9 mouse cellular contexts compared by ENCODE assay signal in genomic region chr13:44209036-44209435, GRCm38 (mm10).
A peak's percentile ranks its signal among the peaks of the same experiment; 100 is the strongest.
DNase-seq lines count a peak whose midpoint lies in the region; ATAC-seq and TF ChIP-seq lines count a peak whose summit lies in the region.
"Had no signal": no experiment of that assay in that cellular context is flagged by ENCODE, and none has a peak within 500 bp of the region (broad histone marks: within the 10 kb centered on the region; RNA-seq: fewer than 3 reads in every experiment).

No protein-coding gene starts in this region.

- peak overlapping the region; percentile 28; the same call in 1 of the 2 replicates for H3K4me2 ChIP-seq in heart, embryonic 16.5 days (ENCODE audit: low read depth, low read length)

- no peak for DNase-seq in heart, adult 2 months
- DNase-seq in heart, postnatal 4 days, result no peak
- DNase-seq in MEL (ENCODE audit: low read depth, low spot score), result no peak
- peak; percentile 52 for DNase-seq in midbrain, embryonic 10.5 days (ENCODE audit: low spot score)
- no peak for DNase-seq in retina, embryonic 14.5 days (ENCODE audit: low spot score)
- no peak for DNase-seq in layer of hippocampus, postnatal 25 days (ENCODE audit: extremely low spot score in 1 of 2, low spot score in 1 of 2)
- no peak for DNase-seq in testis, postnatal 10 days (ENCODE audit: low spot score)
- DNase-seq: adrenal gland, adult 8-10 months had no signal

- H3K4me1 ChIP-seq in heart, adult 2 months (ENCODE audit: control insufficient read depth, insufficient read depth, low read length), result no peaks in the 10 kb centered on the region
- H3K4me1 ChIP-seq in MEL (ENCODE audit: control insufficient read depth in 1 of 2, insufficient read depth in 2 of 2, low read length in 2 of 2), result peaks cover 6 to 15% of the 10 kb centered on the region in 2 experiments
- H3K4me1 ChIP-seq in heart, embryonic 16.5 days (ENCODE audit: control insufficient read depth, insufficient read depth, low read length), result peaks cover 4% of the 10 kb centered on the region; the same call in 1 of the 2 replicates
- peaks cover 58% of the 10 kb centered on the region for H3K4me1 ChIP-seq in midbrain, embryonic 10.5 days

- ATAC-seq in heart, embryonic 16.5 days (replicated peaks; ENCODE audit: extremely low read depth, insufficient read depth, low FRiP score), result no peak

- no peak for TF ChIP-seq EP300 in heart, adult 2 months (IDR thresholded peaks at IDR 0.05; ENCODE audit: insufficient read depth, low read depth, low read length)
- no peak for TF ChIP-seq EP300 in MEL (IDR thresholded peaks at IDR 0.05; ENCODE audit: low read depth in 1 of 2, low read length in 2 of 2)

- intact Hi-C loops in heart, adult 2 months (cut with DNase I), result no loop called here

- H3K4me3 ChIP-seq in heart, adult 2 months, result peak overlapping the region; percentile 12; the same call in 1 of the 2 replicates
- H3K4me3 ChIP-seq in MEL (ENCODE audit: control insufficient read depth in 1 of 2, insufficient read depth in 1 of 2, low read depth in 2 of 2, low read length in 2 of 2), result no peak overlapping the region
- no peak overlapping the region for H3K4me3 ChIP-seq in heart, embryonic 16.5 days (ENCODE audit: low read length)
- peak overlapping the region; percentile 16; the same call in 1 of the 2 replicates for H3K4me3 ChIP-seq in midbrain, embryonic 10.5 days

- H3K36me3 ChIP-seq in heart, adult 2 months (ENCODE audit: control insufficient read depth, insufficient read depth, low read length), result no peaks in the 10 kb centered on the region
- peaks cover 0 to 11% of the 10 kb centered on the region in 2 experiments; a peak in 2 of 4 replicates for H3K36me3 ChIP-seq in MEL (ENCODE audit: control insufficient read depth in 1 of 2, insufficient read depth in 2 of 2, low read length in 2 of 2)
- no peaks in the 10 kb centered on the region for H3K36me3 ChIP-seq in heart, embryonic 16.5 days (ENCODE audit: control insufficient read depth, insufficient read depth)
- H3K36me3 ChIP-seq in midbrain, embryonic 10.5 days, result no peaks in the 10 kb centered on the region

- H3K9me3 ChIP-seq in MEL (replicated peaks; ENCODE audit: insufficient read depth, low read length), result no peaks in the 10 kb centered on the region
- no peaks in the 10 kb centered on the region for H3K9me3 ChIP-seq in heart, embryonic 16.5 days (replicated peaks; ENCODE audit: control insufficient read depth, low read length)
- no peaks in the 10 kb centered on the region for H3K9me3 ChIP-seq in midbrain, embryonic 10.5 days (replicated peaks)

- H3K27me3 ChIP-seq in heart, adult 2 months (ENCODE audit: control insufficient read depth, insufficient read depth, low read length), result no peaks in the 10 kb centered on the region
- H3K27me3 ChIP-seq in MEL (ENCODE audit: control insufficient read depth in 1 of 2, insufficient read depth in 2 of 2, low read length in 2 of 2), result no peaks in the 10 kb centered on the region
- no peaks in the 10 kb centered on the region for H3K27me3 ChIP-seq in heart, embryonic 16.5 days (ENCODE audit: control insufficient read depth, insufficient read depth, low read length)
- H3K27me3 ChIP-seq in midbrain, embryonic 10.5 days (ENCODE audit: low read depth, poor library complexity, severe bottlenecking), result peaks cover 98% of the 10 kb centered on the region

- WGBS in heart, adult 2 months, result 65% methylated on average over 11 of the region's 11 CpGs
- 52% methylated on average over 11 of the region's 11 CpGs for WGBS in heart, embryonic 16.5 days
- WGBS in midbrain, embryonic 10.5 days, result 25% methylated on average over 11 of the region's 11 CpGs

- TF ChIP-seq CTCF in heart, adult 2 months (IDR thresholded peaks at IDR 0.05), result peak; percentile 20
- TF ChIP-seq CTCF in MEL (IDR thresholded peaks at IDR 0.05 in 2 of 3, conservative IDR thresholded peaks at IDR 0.05 in 1 of 3; ENCODE audit: control insufficient read depth in 1 of 3, insufficient read depth in 1 of 3, low read depth in 2 of 3, low read length in 3 of 3, poor library complexity in 1 of 3, severe bottlenecking in 1 of 3), result no peak

- TF ChIP-seq RAD21 in MEL (IDR thresholded peaks at IDR 0.05; ENCODE audit: low read depth, low read length), result no peak

- H3K27ac ChIP-seq in heart, adult 2 months, result no peak overlapping the region
- no peak overlapping the region for H3K27ac ChIP-seq in MEL (ENCODE audit: control insufficient read depth, low read depth, low read length)
- H3K27ac ChIP-seq in heart, embryonic 16.5 days (ENCODE audit: low read length), result no peak overlapping the region
- peak overlapping the region; percentile 55; the same call in 1 of the 2 replicates for H3K27ac ChIP-seq in midbrain, embryonic 10.5 days (replicated peaks)

- no peaks in the 10 kb centered on the region for H3K79me2 ChIP-seq in heart, adult 2 months (replicated peaks; ENCODE audit: control insufficient read depth, insufficient read depth, low read length)
- H3K79me2 ChIP-seq in MEL (ENCODE audit: control insufficient read depth, insufficient read depth, low read length, poor library complexity), result no peaks in the 10 kb centered on the region

- H3K9ac ChIP-seq in heart, adult 2 months (ENCODE audit: low read depth, low read length), result no peak overlapping the region
- no peak overlapping the region for H3K9ac ChIP-seq in MEL (ENCODE audit: control insufficient read depth, low read depth, low read length, poor library complexity, severe bottlenecking)
- no peak overlapping the region for H3K9ac ChIP-seq in heart, embryonic 16.5 days (ENCODE audit: low read length)

- no peak for TF ChIP-seq POLR2A in heart, adult 2 months (IDR thresholded peaks at IDR 0.05; ENCODE audit: insufficient read depth, low read depth, low read length)
- no peak for TF ChIP-seq POLR2A in MEL (IDR thresholded peaks at IDR 0.05; ENCODE audit: control insufficient read depth in 1 of 2, insufficient read depth in 1 of 2, low read depth in 1 of 2, low read length in 2 of 2, poor library complexity in 1 of 2)

TF ChIP-seq in MEL, 35 proteins besides CTCF, POLR2A, EP300 and RAD21:
- TF ChIP-seq ELF1 (IDR thresholded peaks at IDR 0.05; ENCODE audit: low read depth, low read length) (no peak), ZNF384 (IDR thresholded peaks at IDR 0.05; ENCODE audit: low read depth, low read length) (0 out of 2 replicates have a peak, but pooled peaks have one; percentile 9)

Comparison
In these comparisons a context has a peak if more than half of its experiments do, and no peak if none do; other contexts are left out.
1. H3K4me3 ChIP-seq: peak in heart, adult 2 months (single experiment) and midbrain, embryonic 10.5 days (single experiment); none in MEL (0 of 2) and heart, embryonic 16.5 days (single experiment).